Mouse (Mus musculus) MEL (cell line): ENCODE measurements around the gene Ankrd54. TPM values are rescaled to one million over a fixed set of nuclear protein-coding genes. Genes with fewer than 3 reads are reported as not detected.

Source experiments
- DNase-seq: peaks from one replicate; pipeline ENCODE4 v3.0.0; 2011; ENCODE audit warnings: low read depth, low spot score
- H3K27ac ChIP-seq: 2 replicates; pipeline ENCODE4 v1.5.1; 2012; ENCODE audit warnings: low read depth, mild to moderate bottlenecking, control low read depth, low read length, moderate library complexity; ENCODE audit not compliant: control insufficient read depth
- H3K27me3 ChIP-seq, 2 experiments: fragments of 150-350 bp in 1 of 2; sonication (generic) in 1 of 2; 2 replicates each; pipeline ENCODE4 v1.6.1; 2012; ENCODE audit warnings: low read length in 2 of 2, mild to moderate bottlenecking in 2 of 2, improper control_type of control experiment in 1 of 2, moderate library complexity in 1 of 2; ENCODE audit not compliant: insufficient read depth in 2 of 2, control insufficient read depth in 1 of 2
- H3K36me3 ChIP-seq, 2 experiments: 2 replicates each; pipeline ENCODE4 v1.6.1; 2012 to 2014; ENCODE audit warnings: low read length in 2 of 2, improper control_type of control experiment in 1 of 2, inconsistent platforms in 1 of 2, mild to moderate bottlenecking in 1 of 2; ENCODE audit not compliant: insufficient read depth in 2 of 2, control insufficient read depth in 1 of 2
- H3K4me1 ChIP-seq, 2 experiments: fragments of 150-350 bp in 1 of 2; sonication (generic) in 1 of 2; 2 replicates each; pipeline ENCODE4 v1.6.1; 2012; ENCODE audit warnings: low read length in 2 of 2, improper control_type of control experiment in 1 of 2, mild to moderate bottlenecking in 1 of 2; ENCODE audit not compliant: insufficient read depth in 2 of 2, control insufficient read depth in 1 of 2
- H3K4me3 ChIP-seq, 2 experiments: fragments of 150-350 bp in 1 of 2; sonication (generic) in 1 of 2; 2 replicates each; pipeline ENCODE4 v1.5.1; 2012; ENCODE audit warnings: low read depth in 2 of 2, low read length in 2 of 2, mild to moderate bottlenecking in 2 of 2, moderate library complexity in 2 of 2, control low read depth in 1 of 2, improper control_type of control experiment in 1 of 2; ENCODE audit not compliant: control insufficient read depth in 1 of 2, insufficient read depth in 1 of 2
- H3K79me2 ChIP-seq: 2 replicates; pipeline ENCODE4 v1.6.1; 2012; ENCODE audit warnings: mild to moderate bottlenecking, low read length, moderate library complexity; ENCODE audit not compliant: control insufficient read depth, poor library complexity, insufficient read depth
- H3K9ac ChIP-seq: 2 replicates; pipeline ENCODE4 v1.6.1; 2012; ENCODE audit warnings: low read depth, mild to moderate bottlenecking, control low read depth, low read length, moderate library complexity; ENCODE audit not compliant: control insufficient read depth, poor library complexity, severe bottlenecking
- H3K9me3 ChIP-seq: fragments of 150-350 bp; sonication (generic); replicated peaks from 2 replicates; pipeline ENCODE4 v1.6.1; 2012; ENCODE audit warnings: mild to moderate bottlenecking, low read length, improper control_type of control experiment, moderate library complexity; ENCODE audit not compliant: insufficient read depth
- BHLHE40 ChIP-seq: IDR thresholded peaks from 2 replicates; pipeline ENCODE4 v1.6.1; 2012; ENCODE audit warnings: low read depth, mild to moderate bottlenecking, inconsistent platforms, low read length, improper control_type of control experiment, borderline replicate concordance
- CHD1 ChIP-seq: IDR thresholded peaks from 2 replicates; pipeline ENCODE4 v1.6.1; 2012; ENCODE audit warnings: low read depth, mild to moderate bottlenecking, inconsistent platforms, low read length, improper control_type of control experiment
- CHD2 ChIP-seq: IDR thresholded peaks from 2 replicates; pipeline ENCODE4 v1.6.1; 2011; ENCODE audit warnings: low read length, improper control_type of control experiment
- CTCF ChIP-seq, 3 experiments: IDR thresholded peaks in 2 of 3; conservative IDR thresholded peaks in 1 of 3; 2 replicates each; pipeline ENCODE4 v1.5.1; 2011 to 2012; ENCODE audit warnings: low read length in 3 of 3, low read depth in 2 of 3, mild to moderate bottlenecking in 2 of 3, improper control_type of control experiment in 1 of 3, inconsistent platforms in 1 of 3, mixed read lengths in 1 of 3, moderate library complexity in 1 of 3; ENCODE audit not compliant: control insufficient read depth in 1 of 3, insufficient read depth in 1 of 3, poor library complexity in 1 of 3, severe bottlenecking in 1 of 3
- ETS1 ChIP-seq: IDR thresholded peaks from 2 replicates; pipeline ENCODE4 v1.6.1; 2012; ENCODE audit warnings: low read depth, mild to moderate bottlenecking, inconsistent platforms, low read length, improper control_type of control experiment, moderate library complexity
- GABPA ChIP-seq: IDR thresholded peaks from 2 replicates; pipeline ENCODE4 v1.6.1; 2012; ENCODE audit warnings: low read depth, mild to moderate bottlenecking, inconsistent platforms, low read length, improper control_type of control experiment, moderate library complexity
- GATA1 ChIP-seq: IDR thresholded peaks from 2 replicates; pipeline ENCODE4 v1.6.1; 2011; ENCODE audit warnings: low read depth, low read length, improper control_type of control experiment
- HCFC1 ChIP-seq: IDR thresholded peaks from 2 replicates; pipeline ENCODE4 v1.6.1; 2012; ENCODE audit warnings: low read depth, mild to moderate bottlenecking, inconsistent platforms, low read length, improper control_type of control experiment, moderate library complexity
- JUND ChIP-seq: IDR thresholded peaks from 2 replicates; pipeline ENCODE4 v1.6.1; 2011; ENCODE audit warnings: low read depth, mild to moderate bottlenecking, improper control_type of control experiment, low read length
- MAFK ChIP-seq: IDR thresholded peaks from 2 replicates; pipeline ENCODE4 v1.6.1; 2011; ENCODE audit warnings: low read depth, mild to moderate bottlenecking, low read length, improper control_type of control experiment, borderline replicate concordance
- MAZ ChIP-seq: IDR thresholded peaks from 2 replicates; pipeline ENCODE4 v1.6.1; 2012; ENCODE audit warnings: low read depth, mild to moderate bottlenecking, inconsistent platforms, low read length, improper control_type of control experiment
- MXI1 ChIP-seq: IDR thresholded peaks from 2 replicates; pipeline ENCODE4 v1.6.1; 2011; ENCODE audit warnings: mild to moderate bottlenecking, low read depth, low read length, improper control_type of control experiment
- MYB ChIP-seq: IDR thresholded peaks from 2 replicates; pipeline ENCODE4 v1.6.1; 2011; ENCODE audit warnings: mild to moderate bottlenecking, low read depth, low read length, improper control_type of control experiment
- MYC ChIP-seq: IDR thresholded peaks from 2 replicates; pipeline ENCODE4 v1.6.1; 2011; ENCODE audit warnings: low read depth, mild to moderate bottlenecking, low read length, improper control_type of control experiment, moderate library complexity
- NELFE ChIP-seq: IDR thresholded peaks from 2 replicates; pipeline ENCODE4 v1.6.1; 2011; ENCODE audit warnings: low read depth, low read length, improper control_type of control experiment
- NRF1 ChIP-seq: IDR thresholded peaks from 2 replicates; pipeline ENCODE4 v1.6.1; 2014; ENCODE audit warnings: low read depth, mild to moderate bottlenecking, inconsistent platforms, low read length, improper control_type of control experiment, moderate library complexity; ENCODE audit not compliant: poor library complexity, insufficient read depth, severe bottlenecking
- POLR2AphosphoS2 ChIP-seq: IDR thresholded peaks from 2 replicates; pipeline ENCODE4 v1.6.1; 2011; ENCODE audit warnings: low read length, improper control_type of control experiment
- POLR2AphosphoS5 ChIP-seq: IDR thresholded peaks from 2 replicates; pipeline ENCODE4 v1.6.1; 2012; ENCODE audit warnings: low read depth, borderline replicate concordance, mild to moderate bottlenecking, inconsistent platforms, low read length, moderate library complexity, mixed read lengths
- RAD21 ChIP-seq: IDR thresholded peaks from 2 replicates; pipeline ENCODE4 v1.6.1; 2011; ENCODE audit warnings: mild to moderate bottlenecking, low read depth, low read length, improper control_type of control experiment
- RCOR1 ChIP-seq: IDR thresholded peaks from 2 replicates; pipeline ENCODE4 v1.6.1; 2012; ENCODE audit warnings: low read depth, mild to moderate bottlenecking, inconsistent platforms, low read length, improper control_type of control experiment
- SIN3A ChIP-seq: IDR thresholded peaks from 2 replicates; pipeline ENCODE4 v1.6.1; 2012; ENCODE audit warnings: low read length, improper control_type of control experiment, inconsistent platforms
- SMC3 ChIP-seq: IDR thresholded peaks from 2 replicates; pipeline ENCODE4 v1.6.1; 2011; ENCODE audit warnings: low read depth, low read length, improper control_type of control experiment
- TAL1 ChIP-seq: IDR thresholded peaks from 2 replicates; pipeline ENCODE4 v1.6.1; 2012; ENCODE audit warnings: mild to moderate bottlenecking, inconsistent platforms, low read length, moderate library complexity, mixed read lengths
- TCF12 ChIP-seq: IDR thresholded peaks from 2 replicates; pipeline ENCODE4 v1.6.1; 2014; ENCODE audit warnings: low read depth, mild to moderate bottlenecking, inconsistent platforms, low read length, improper control_type of control experiment, moderate library complexity
- UBTF ChIP-seq: IDR thresholded peaks from 2 replicates; pipeline ENCODE4 v1.6.1; 2012; ENCODE audit warnings: low read depth, mild to moderate bottlenecking, inconsistent platforms, low read length, improper control_type of control experiment, moderate library complexity, borderline replicate concordance; ENCODE audit not compliant: insufficient read depth
- USF1 ChIP-seq: IDR thresholded peaks from 2 replicates; pipeline ENCODE4 v1.6.1; 2014; ENCODE audit warnings: low read depth, mild to moderate bottlenecking, inconsistent platforms, low read length, improper control_type of control experiment, moderate library complexity
- USF2 ChIP-seq, 2 experiments: IDR thresholded peaks; 2 replicates each; pipeline ENCODE4 v1.6.1; 2011 to 2012; ENCODE audit warnings: improper control_type of control experiment in 2 of 2, low read length in 2 of 2, borderline replicate concordance in 1 of 2, inconsistent platforms in 1 of 2, low read depth in 1 of 2, mild to moderate bottlenecking in 1 of 2; ENCODE audit not compliant: insufficient read depth in 1 of 2
- ZC3H11A ChIP-seq: IDR thresholded peaks from 2 replicates; pipeline ENCODE4 v1.6.1; 2012; ENCODE audit warnings: low read depth, mild to moderate bottlenecking, inconsistent platforms, low read length, improper control_type of control experiment
- ZMIZ1 ChIP-seq: IDR thresholded peaks from 2 replicates; pipeline ENCODE4 v1.6.1; 2012; ENCODE audit warnings: low read depth, mild to moderate bottlenecking, inconsistent platforms, low read length, improper control_type of control experiment, moderate library complexity
- polyA plus RNA-seq, 2 experiments: library from polyadenylated mRNA; stranded (reverse) in 1 of 2; unstranded in 1 of 2; fragments of >175 nt in 1 of 2; fragments of >200 nt in 1 of 2; gene quantifications; 2 replicates each; pipeline versions ENCODE4 v1.2.1 to v1.2.4; 2012; ENCODE audit warnings: low replicate concordance in 2 of 2, low read depth in 1 of 2; ENCODE audit not compliant: insufficient read length in 2 of 2, insufficient read depth in 1 of 2, missing spikeins in 1 of 2
- total RNA-seq: library from RNA; depleted of rRNA; stranded (reverse); fragments of 300-350 nt; gene quantifications from 2 replicates; pipeline ENCODE4 v1.2.3, GENCODE M21; 2012

Gene Ankrd54
- total and polyA plus RNA-seq, 3 experiments: 42.3 to 62.2 TPM; not detected in 1

GRCm38 (mm10) chr15:79097611-79098025, 34.9 kb upstream of the Ankrd54 start:
- H3K36me3 ChIP-seq: peaks cover 2 to 3% of the 10 kb centered on the region in 2 experiments; a peak in 3 of 4 replicates
- H3K4me1 ChIP-seq: peaks cover 0 to 3% of the 10 kb centered on the region in 2 experiments; a peak in 1 of 4 replicates
- H3K9ac ChIP-seq: no peak overlapping the region
- H3K79me2 ChIP-seq: no peaks in the 10 kb centered on the region
- no peak overlapping the region for H3K27ac ChIP-seq
- TF ChIP-seq JUND: no peak
- TF ChIP-seq ZC3H11A: no peak
- no peak for TF ChIP-seq POLR2AphosphoS2
- TF ChIP-seq MYB: no peak
- no peak for TF ChIP-seq CHD2
- no peak for TF ChIP-seq USF1
- TF ChIP-seq MYC: no peak
- no peak for TF ChIP-seq USF2 (IDR thresholded peaks at IDR 0.05; ENCODE audit: borderline replicate concordance in 1 of 2, insufficient read depth in 1 of 2, low read depth in 1 of 2, low read length in 2 of 2)
- TF ChIP-seq POLR2AphosphoS5: no peak
- no peak for TF ChIP-seq TCF12
- TF ChIP-seq CTCF (IDR thresholded peaks at IDR 0.05 in 2 of 3, conservative IDR thresholded peaks at IDR 0.05 in 1 of 3; ENCODE audit: control insufficient read depth in 1 of 3, insufficient read depth in 1 of 3, low read depth in 2 of 3, low read length in 3 of 3, poor library complexity in 1 of 3, severe bottlenecking in 1 of 3): no peak
- no peak for TF ChIP-seq CHD1
- no peak for TF ChIP-seq ETS1
- no peak for TF ChIP-seq MXI1
- no peak for TF ChIP-seq NRF1
- TF ChIP-seq MAZ: no peak
- TF ChIP-seq BHLHE40: no peak
- TF ChIP-seq HCFC1: no peak
- no peak for TF ChIP-seq SIN3A
- no peak for TF ChIP-seq TAL1
- no peaks in the 10 kb centered on the region for H3K27me3 ChIP-seq
- no peak overlapping the region for H3K4me3 ChIP-seq
- DNase-seq: peak; percentile 33
- H3K9me3 ChIP-seq: no peaks in the 10 kb centered on the region

- no peak overlapping the region for H3K4me3 ChIP-seq
- DNase-seq: no peak
- no peaks in the 10 kb centered on the region for H3K9me3 ChIP-seq
- no peak for TF ChIP-seq MYC
- TF ChIP-seq ETS1: no peak
- no peak for TF ChIP-seq MAFK
- TF ChIP-seq SMC3: no peak
- TF ChIP-seq ZMIZ1: no peak
- no peak for TF ChIP-seq GATA1
- TF ChIP-seq CHD1: no peak
- TF ChIP-seq MAZ: no peak
- TF ChIP-seq UBTF: no peak
- TF ChIP-seq NELFE: no peak
- no peak for TF ChIP-seq RCOR1
- TF ChIP-seq RAD21: no peak
- TF ChIP-seq MXI1: no peak
- TF ChIP-seq GABPA: no peak
- TF ChIP-seq, all 39 proteins: peak for 0
- no peaks in the 10 kb centered on the region for H3K27me3 ChIP-seq
- H3K36me3 ChIP-seq: peaks cover 2 to 3% of the 10 kb centered on the region in 2 experiments; a peak in 3 of 4 replicates
- H3K79me2 ChIP-seq: no peaks in the 10 kb centered on the region
- H3K4me1 ChIP-seq: peaks cover 0 to 3% of the 10 kb centered on the region in 2 experiments; a peak in 1 of 4 replicates
- H3K27ac ChIP-seq: no peak overlapping the region
- no peak overlapping the region for H3K9ac ChIP-seq
Observed at GRCm38 (mm10) chr15:79097135-79097534, 34.4 kb upstream of the Ankrd54 start.
